Mouse (Mus musculus): ENCODE data around the gene Polr1b. TPM values are rescaled to one million over a fixed set of nuclear protein-coding genes. Genes with fewer than 3 reads are reported as not detected.

Gene Polr1b
- polyA plus RNA-seq, 1 experiment from 2014 or later: 30.4 TPM

- H3K4me2 ChIP-seq (replicated peaks): peak within 1 kb of the TSS; percentile 86
- ATAC-seq (ENCODE audit: low FRiP score, low read depth): peak; percentile 100
- peak within 1 kb of the TSS; percentile 90 for H3K27ac ChIP-seq
- H3K4me1 ChIP-seq: peaks cover 15% of the 10 kb centered on the region
- WGBS: 1% methylated on average over 35 of the region's 35 CpGs
- peaks cover 63% of the 10 kb centered on the region for H3K36me3 ChIP-seq
- H3K9ac ChIP-seq: peak within 1 kb of the TSS; percentile 79
- peaks cover 9% of the 10 kb centered on the region; the same call in 1 of the 2 replicates for H3K9me3 ChIP-seq
- no peaks in the 10 kb centered on the region for H3K27me3 ChIP-seq
- peak within 1 kb of the TSS; percentile 63 for H3K4me3 ChIP-seq
Measured at GRCm38 (mm10) chr2:129129412-129129929, 28.7 kb downstream of the Polr1b start, which contains the start of gene Chchd5. TSS of gene Chchd5 (plus strand) at chr2:129129700.

DNA sequence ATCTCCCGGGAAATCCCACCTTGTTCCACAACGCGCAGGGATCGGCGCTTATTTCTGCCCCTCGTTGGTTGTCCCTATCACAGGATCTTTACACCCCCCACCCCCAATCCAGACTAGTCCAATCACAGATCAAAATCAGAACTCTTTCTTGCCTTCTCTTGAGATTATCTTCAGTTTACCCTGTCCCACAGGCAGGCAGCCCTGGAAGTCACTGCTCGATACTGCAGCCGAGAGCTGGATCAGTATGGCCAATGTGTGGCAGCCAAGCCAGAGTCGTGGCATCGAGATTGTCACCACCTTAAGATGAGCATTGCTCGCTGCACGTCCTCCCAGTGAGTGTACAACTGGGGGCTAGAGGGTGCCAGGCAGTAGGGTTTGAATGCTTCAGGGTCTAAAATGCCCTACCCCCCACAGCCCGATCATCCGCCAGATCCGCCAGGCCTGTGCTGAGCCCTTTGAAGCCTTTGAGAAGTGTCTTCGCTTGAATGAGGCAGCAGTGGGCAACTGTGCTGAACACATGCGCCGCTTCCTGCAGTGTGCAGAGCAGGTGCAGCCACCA is 29.3 kb downstream of the Polr1b start:
- peak overlapping the region; percentile 72 for H3K9ac ChIP-seq
- peaks cover 9% of the 10 kb centered on the region; the same call in 1 of the 2 replicates for H3K9me3 ChIP-seq
- H3K4me1 ChIP-seq: peaks cover 15% of the 10 kb centered on the region
- 41% methylated on average over 18 of the region's 18 CpGs for WGBS
- peak overlapping the region; percentile 86 for H3K4me2 ChIP-seq (replicated peaks)
- peak; percentile 26; the same call in 1 of the 2 replicates for ATAC-seq (ENCODE audit: low FRiP score, low read depth)
- peaks cover 57% of the 10 kb centered on the region for H3K36me3 ChIP-seq
- H3K4me3 ChIP-seq: peak overlapping the region; percentile 63
- H3K27me3 ChIP-seq: no peaks in the 10 kb centered on the region
- H3K27ac ChIP-seq: peak overlapping the region; percentile 72

GRCm38 (mm10) chr2:129130776-129131175 is 30.0 kb downstream of the Polr1b start:
- Histone ChIP-seq H3K9me3 (peaks cover 9% of the 10 kb centered on the region; the same call in 1 of the 2 replicates), H3K36me3 (peaks cover 50% of the 10 kb centered on the region), H3K27ac (no peak overlapping the region), H3K4me3 (peak overlapping the region; percentile 63; the same call in 1 of the 2 replicates), H3K4me2 (replicated peaks) (peak overlapping the region; percentile 86), H3K27me3 (no peaks in the 10 kb centered on the region), H3K9ac (no peak overlapping the region), H3K4me1 (peaks cover 15% of the 10 kb centered on the region)
- ATAC-seq (ENCODE audit: low FRiP score, low read depth): no peak
- 92% methylated on average over 2 of the region's 2 CpGs for WGBS

DNA sequence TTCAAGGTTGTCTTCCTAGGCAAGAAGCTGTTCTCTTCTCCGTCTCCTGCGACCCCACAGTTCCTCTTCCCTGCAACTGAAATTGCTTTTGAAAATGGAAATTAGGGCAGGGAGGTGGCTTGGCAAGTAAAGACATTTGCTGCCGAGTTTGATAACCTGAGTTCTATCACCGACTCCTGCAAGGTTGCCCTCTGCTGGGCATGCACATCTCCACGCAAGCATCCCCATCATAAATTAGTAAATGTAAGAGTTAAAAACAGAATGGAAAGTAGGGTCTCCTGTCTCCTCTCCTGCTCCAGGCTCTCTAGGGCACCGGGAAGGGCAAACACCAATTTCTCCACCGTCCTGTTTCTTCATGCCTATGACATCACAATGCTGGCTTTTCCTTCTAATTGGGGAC is 31.4 kb downstream of the Polr1b start:
- 96% methylated on average over 7 of the region's 7 CpGs for WGBS
- peaks cover 37% of the 10 kb centered on the region for H3K36me3 ChIP-seq

GRCm38 (mm10) chr2:129133006-129133805 is 32.4 kb downstream of the Polr1b start:
- ATAC-seq (ENCODE audit: low FRiP score, low read depth): no peak
- H3K4me3 ChIP-seq: no peak overlapping the region
- H3K4me2 ChIP-seq (replicated peaks): no peak overlapping the region
- H3K9ac ChIP-seq: no peak overlapping the region
- peaks cover 15% of the 10 kb centered on the region for H3K4me1 ChIP-seq
- 97% methylated on average over 14 of the region's 14 CpGs for WGBS
- H3K27me3 ChIP-seq: no peaks in the 10 kb centered on the region
- peaks cover 28% of the 10 kb centered on the region for H3K36me3 ChIP-seq
- peaks cover 9% of the 10 kb centered on the region; the same call in 1 of the 2 replicates for H3K9me3 ChIP-seq
- no peak overlapping the region for H3K27ac ChIP-seq

More for the DNA sequence above, 31.4 kb downstream of the Polr1b start:
- H3K9me3 ChIP-seq: peaks cover 9% of the 10 kb centered on the region; the same call in 1 of the 2 replicates
- no peaks in the 10 kb centered on the region for H3K27me3 ChIP-seq
- H3K9ac ChIP-seq: no peak overlapping the region
- H3K4me1 ChIP-seq: peaks cover 15% of the 10 kb centered on the region
- no peak overlapping the region for H3K27ac ChIP-seq
- H3K4me2 ChIP-seq (replicated peaks): no peak overlapping the region
- ATAC-seq (ENCODE audit: low FRiP score, low read depth): no peak
- no peak overlapping the region for H3K4me3 ChIP-seq

GRCm38 (mm10) chr2:129139906-129140305 is 39.1 kb downstream of the Polr1b start:
- ATAC-seq (ENCODE audit: low FRiP score, low read depth): no peak
- H3K27me3 ChIP-seq: no peaks in the 10 kb centered on the region
- H3K9me3 ChIP-seq: no peaks in the 10 kb centered on the region
- WGBS: 86% methylated on average over 10 of the region's 10 CpGs
- H3K4me2 ChIP-seq (replicated peaks): no peak overlapping the region
- no peaks in the 10 kb centered on the region for H3K36me3 ChIP-seq
- no peak overlapping the region for H3K27ac ChIP-seq
- H3K9ac ChIP-seq: no peak overlapping the region
- no peak overlapping the region for H3K4me3 ChIP-seq
- H3K4me1 ChIP-seq: no peaks in the 10 kb centered on the region

DNA sequence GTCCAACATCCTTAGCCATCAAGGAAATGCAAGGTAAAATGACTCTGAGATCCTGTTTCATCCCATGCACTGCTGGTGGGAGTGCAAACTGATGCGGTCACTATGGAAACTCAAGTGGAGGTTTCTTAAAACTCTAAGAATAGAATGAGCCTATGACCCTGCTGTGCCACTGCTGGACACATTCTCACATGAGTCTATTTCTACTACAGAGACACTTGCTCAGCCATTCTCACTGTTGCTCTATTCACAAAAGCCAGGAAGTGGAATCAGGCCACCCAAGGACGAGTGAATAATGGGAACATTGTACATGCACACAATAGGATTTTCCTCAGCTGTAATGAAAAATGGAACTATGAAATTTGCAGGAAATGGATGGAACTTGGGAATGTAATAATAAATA is 48.0 kb downstream of the Polr1b start:
- no peaks in the 10 kb centered on the region for H3K9me3 ChIP-seq
- WGBS: 70% methylated on average over 2 of the region's 2 CpGs
- H3K4me3 ChIP-seq: no peak overlapping the region
- no peaks in the 10 kb centered on the region for H3K27me3 ChIP-seq
- no peak overlapping the region for H3K4me2 ChIP-seq (replicated peaks)
- H3K9ac ChIP-seq: no peak overlapping the region
- ATAC-seq (ENCODE audit: low FRiP score, low read depth): no peak
- H3K4me1 ChIP-seq: no peaks in the 10 kb centered on the region
- no peak overlapping the region for H3K27ac ChIP-seq
- no peaks in the 10 kb centered on the region for H3K36me3 ChIP-seq

DNA sequence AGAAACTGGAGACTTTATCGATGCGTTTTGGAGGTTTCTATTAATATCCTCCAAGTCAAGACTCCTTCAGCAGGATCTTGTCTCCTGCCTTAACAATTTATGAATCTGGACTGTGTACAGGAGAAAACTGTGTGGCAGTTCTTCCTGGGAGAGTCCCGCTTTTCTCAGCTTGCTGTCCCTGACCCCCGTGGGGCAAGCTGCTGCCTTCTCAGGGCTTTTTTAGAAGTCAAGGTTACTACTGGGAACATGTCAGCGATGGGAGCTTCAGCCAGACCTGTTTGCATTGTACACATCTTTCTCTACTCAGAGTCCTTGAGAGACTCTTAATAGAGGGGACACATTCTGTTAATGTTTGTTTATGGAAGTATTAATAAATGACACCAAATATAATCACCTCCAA is 49.6 kb downstream of the Polr1b start:
- no peaks in the 10 kb centered on the region for H3K36me3 ChIP-seq
- 88% methylated on average over 5 of the region's 5 CpGs for WGBS
- H3K4me3 ChIP-seq: no peak overlapping the region
- H3K4me2 ChIP-seq (replicated peaks): no peak overlapping the region
- H3K27ac ChIP-seq: no peak overlapping the region
- no peak overlapping the region for H3K9ac ChIP-seq
- no peaks in the 10 kb centered on the region for H3K4me1 ChIP-seq
- ATAC-seq (ENCODE audit: low FRiP score, low read depth): no peak
- no peaks in the 10 kb centered on the region for H3K9me3 ChIP-seq
- H3K27me3 ChIP-seq: no peaks in the 10 kb centered on the region

DNA sequence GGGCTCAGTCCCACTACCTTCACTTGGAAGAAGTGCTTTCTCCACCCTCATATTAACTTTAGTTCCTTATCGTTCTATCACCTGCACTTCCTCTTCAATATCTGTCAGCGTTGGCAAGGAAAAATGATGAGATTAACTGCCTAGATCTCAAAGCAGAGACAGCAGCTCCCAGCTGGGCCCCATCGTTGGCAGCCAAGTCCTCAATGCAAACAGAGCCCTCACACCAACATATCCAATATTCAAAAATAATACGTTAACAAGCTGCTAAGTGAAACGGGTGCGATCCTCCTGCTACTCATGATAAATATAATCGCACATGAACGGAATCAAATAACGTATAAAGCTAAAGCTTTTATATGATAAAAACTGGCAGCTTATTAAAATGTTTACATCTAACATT is 50.3 kb downstream of the Polr1b start:
- Histone ChIP-seq H3K9me3 (no peaks in the 10 kb centered on the region), H3K36me3 (no peaks in the 10 kb centered on the region), H3K27me3 (no peaks in the 10 kb centered on the region), H3K4me3 (no peak overlapping the region), H3K9ac (no peak overlapping the region), H3K4me1 (no peaks in the 10 kb centered on the region), H3K4me2 (replicated peaks) (no peak overlapping the region), H3K27ac (no peak overlapping the region)
- WGBS: 91% methylated on average over 9 of the region's 9 CpGs
- no peak for ATAC-seq (ENCODE audit: low FRiP score, low read depth)

- H3K4me2 ChIP-seq (replicated peaks): no peak overlapping the region
Measured at GRCm38 (mm10) chr2:129152751-129153150, 52.0 kb downstream of the Polr1b start.

DNA sequence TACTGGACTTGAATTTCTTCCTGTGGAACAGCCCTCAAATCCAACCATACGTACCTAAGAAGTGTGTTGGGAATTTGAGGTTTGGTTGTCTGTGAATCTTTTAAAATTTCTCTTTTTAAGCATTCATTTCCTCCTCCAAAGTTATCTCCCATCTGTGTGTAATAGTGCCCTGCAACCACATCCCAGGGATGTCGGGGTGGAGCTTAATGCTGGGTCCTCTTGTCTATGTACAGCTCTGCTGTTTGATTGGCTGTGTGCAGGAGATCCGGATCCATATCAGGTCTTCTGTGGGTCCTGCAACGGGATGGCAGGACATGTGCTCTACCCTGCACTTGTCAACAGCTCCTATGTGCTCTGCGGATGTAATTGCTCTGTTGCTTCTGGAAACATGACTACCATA is 64.0 kb downstream of the Polr1b start:
- H3K27ac ChIP-seq: no peak overlapping the region
- H3K4me3 ChIP-seq: no peak overlapping the region
- ATAC-seq (ENCODE audit: low FRiP score, low read depth): no peak
- WGBS: 69% methylated on average over 5 of the region's 5 CpGs
- no peaks in the 10 kb centered on the region for H3K27me3 ChIP-seq
- no peak overlapping the region for H3K9ac ChIP-seq
- no peaks in the 10 kb centered on the region for H3K9me3 ChIP-seq
- H3K4me2 ChIP-seq (replicated peaks): no peak overlapping the region
- H3K4me1 ChIP-seq: no peaks in the 10 kb centered on the region
- H3K36me3 ChIP-seq: no peaks in the 10 kb centered on the region

More at GRCm38 (mm10) chr2:129152751-129153150, 52.0 kb downstream of the Polr1b start:
- ATAC-seq (ENCODE audit: low FRiP score, low read depth): no peak
- H3K27ac ChIP-seq: no peak overlapping the region
- no peaks in the 10 kb centered on the region for H3K27me3 ChIP-seq
- no peaks in the 10 kb centered on the region for H3K4me1 ChIP-seq
- no peaks in the 10 kb centered on the region for H3K9me3 ChIP-seq
- H3K4me3 ChIP-seq: no peak overlapping the region
- H3K9ac ChIP-seq: no peak overlapping the region
- no peaks in the 10 kb centered on the region for H3K36me3 ChIP-seq
- 72% methylated on average over 1 of the region's 1 CpGs for WGBS

Data from limb, embryonic 13.5 days (tissue).